Mouse (Mus musculus) cerebellum, adult 2 months (tissue): ENCODE data around the gene Mrpl14.

Source experiments
- CTCF ChIP-seq: fragments of 200-500 bp; IDR thresholded peaks from 2 replicates; pipeline ENCODE4 v1.5.1; 2011; ENCODE audit warnings: low read depth, mild to moderate bottlenecking, control low read depth, low read length, moderate library complexity, borderline replicate concordance; ENCODE audit not compliant: insufficient read depth
- POLR2A ChIP-seq: fragments of 200-500 bp; IDR thresholded peaks from 2 replicates; pipeline ENCODE4 v1.6.1; 2011; ENCODE audit warnings: low read length, control low read depth, borderline replicate concordance; ENCODE audit not compliant: insufficient read depth

GRCm38 (mm10) chr17:45702254-45702653, 16.1 kb downstream of the Mrpl14 start:
- no peak for TF ChIP-seq POLR2A
- TF ChIP-seq CTCF, result no peak
